In the genomic region with DNA sequence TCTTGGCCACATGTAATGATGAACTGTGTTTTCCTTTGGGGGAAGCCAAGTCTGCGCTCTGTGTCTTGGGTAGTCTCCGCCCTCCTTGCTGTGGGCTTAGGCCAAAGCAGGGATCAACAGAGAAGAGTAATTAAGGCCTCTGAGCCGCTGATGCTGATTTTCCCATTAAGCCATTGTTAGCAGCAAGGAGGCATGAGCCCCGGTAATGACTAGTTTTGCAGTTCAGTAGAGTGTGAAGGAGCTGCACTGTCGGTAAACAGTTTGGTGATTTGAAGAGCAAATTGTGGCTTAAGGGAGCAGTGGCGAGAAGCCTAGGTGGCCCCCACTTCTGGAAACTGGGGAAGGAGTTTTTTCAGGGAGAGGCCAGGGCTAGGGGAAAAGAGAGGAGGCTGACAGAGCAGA, we compare ENCODE assay signal across 11 mouse cellular contexts.
DNase-seq lines count a peak whose midpoint lies in the region; ATAC-seq lines count a peak whose summit lies in the region.
"Had no signal": no experiment of that assay in that cellular context is flagged by ENCODE, and none has a peak within 500 bp of the region (broad histone marks: within the 10 kb centered on the region; RNA-seq: fewer than 3 reads in every experiment).

No protein-coding gene starts in this region.

- H3K4me2 ChIP-seq in midbrain, embryonic 16.5 days (ENCODE audit: low read length), result no peak overlapping the region
- no peak overlapping the region for H3K4me2 ChIP-seq in forebrain, embryonic 15.5 days (replicated peaks)
- no peak overlapping the region for H3K4me2 ChIP-seq in kidney, embryonic 16.5 days (replicated peaks; ENCODE audit: low read depth, low read length)
- H3K4me2 ChIP-seq: heart, embryonic 13.5 days had no signal

- peak overlapping the region; percentile 50; the same call in 1 of the 2 replicates for H3K27ac ChIP-seq in midbrain, embryonic 10.5 days (replicated peaks)
- no peak overlapping the region for H3K27ac ChIP-seq in midbrain, embryonic 16.5 days (ENCODE audit: low read length)
- no peak overlapping the region for H3K27ac ChIP-seq in forebrain, embryonic 15.5 days (replicated peaks)
- peak overlapping the region; percentile 31 for H3K27ac ChIP-seq in kidney, embryonic 16.5 days (ENCODE audit: low read length)
- H3K27ac ChIP-seq: heart, embryonic 13.5 days had no signal

- ATAC-seq in midbrain, embryonic 16.5 days, result no peak
- peak; percentile 82 for ATAC-seq in forebrain, embryonic 15.5 days (replicated peaks)
- peak; percentile 66 for ATAC-seq in kidney, embryonic 16.5 days (ENCODE audit: low FRiP score, low TSS enrichment)

- H3K9me3 ChIP-seq in midbrain, embryonic 10.5 days (replicated peaks), result no peaks in the 10 kb centered on the region
- no peaks in the 10 kb centered on the region for H3K9me3 ChIP-seq in midbrain, embryonic 16.5 days (replicated peaks; ENCODE audit: control insufficient read depth, low read length, poor library complexity, severe bottlenecking)
- H3K9me3 ChIP-seq in forebrain, embryonic 15.5 days, result no peaks in the 10 kb centered on the region
- H3K9me3 ChIP-seq in kidney, embryonic 16.5 days (ENCODE audit: low read length), result no peaks in the 10 kb centered on the region
- H3K9me3 ChIP-seq: heart, embryonic 13.5 days had no signal

- H3K4me1 ChIP-seq in midbrain, embryonic 10.5 days, result peaks cover 50% of the 10 kb centered on the region
- no peaks in the 10 kb centered on the region for H3K4me1 ChIP-seq in midbrain, embryonic 16.5 days (ENCODE audit: control insufficient read depth, insufficient read depth, low read length)
- H3K4me1 ChIP-seq in forebrain, embryonic 15.5 days, result peaks cover 15% of the 10 kb centered on the region
- H3K4me1 ChIP-seq in kidney, embryonic 16.5 days (ENCODE audit: insufficient read depth, low read length), result 0 out of 2 replicates have a peak, but pooled peaks cover 6% of the 10 kb centered on the region

- DNase-seq in midbrain, embryonic 10.5 days (ENCODE audit: low spot score), result no peak
- DNase-seq in retina, postnatal 7 days (ENCODE audit: low read depth, low spot score), result peak; percentile 30
- DNase-seq in adipocyte (ENCODE audit: low spot score), result no peak
- no peak for DNase-seq in urinary bladder, postnatal 10 days (ENCODE audit: low spot score)
- DNase-seq in urinary bladder, postnatal 4 days (ENCODE audit: low spot score in 2 of 2), result no peak
- DNase-seq: cerebellum, postnatal 36 days; liver had no signal

- H3K4me3 ChIP-seq in midbrain, embryonic 10.5 days, result no peak overlapping the region
- no peak overlapping the region for H3K4me3 ChIP-seq in midbrain, embryonic 16.5 days (ENCODE audit: low read depth, low read length)
- no peak overlapping the region for H3K4me3 ChIP-seq in forebrain, embryonic 15.5 days
- H3K4me3 ChIP-seq in kidney, embryonic 16.5 days (ENCODE audit: low read length), result no peak overlapping the region
- H3K4me3 ChIP-seq: heart, embryonic 13.5 days had no signal

- WGBS in midbrain, embryonic 10.5 days, result 17% methylated on average over 6 of the region's 6 CpGs
- WGBS in midbrain, embryonic 16.5 days, result 24% methylated on average over 6 of the region's 6 CpGs
- WGBS in forebrain, embryonic 15.5 days, result 8% methylated on average over 6 of the region's 6 CpGs
- 39% methylated on average over 6 of the region's 6 CpGs for WGBS in kidney, embryonic 16.5 days

- no peaks in the 10 kb centered on the region for H3K36me3 ChIP-seq in midbrain, embryonic 10.5 days
- H3K36me3 ChIP-seq in midbrain, embryonic 16.5 days (ENCODE audit: control insufficient read depth, insufficient read depth, low read length), result no peaks in the 10 kb centered on the region
- no peaks in the 10 kb centered on the region for H3K36me3 ChIP-seq in forebrain, embryonic 15.5 days
- no peaks in the 10 kb centered on the region for H3K36me3 ChIP-seq in kidney, embryonic 16.5 days (ENCODE audit: insufficient read depth, low read length)
- H3K36me3 ChIP-seq: heart, embryonic 13.5 days had no signal

- H3K9ac ChIP-seq in midbrain, embryonic 16.5 days (ENCODE audit: low read depth, low read length), result no peak overlapping the region
- H3K9ac ChIP-seq in forebrain, embryonic 15.5 days (replicated peaks), result no peak overlapping the region
- no peak overlapping the region for H3K9ac ChIP-seq in kidney, embryonic 16.5 days (replicated peaks; ENCODE audit: low read length)
- H3K9ac ChIP-seq: heart, embryonic 13.5 days had no signal

- no peaks in the 10 kb centered on the region; the same call in 1 of the 2 replicates for H3K27me3 ChIP-seq in midbrain, embryonic 10.5 days (ENCODE audit: low read depth, poor library complexity, severe bottlenecking)
- H3K27me3 ChIP-seq in midbrain, embryonic 16.5 days (ENCODE audit: control insufficient read depth, insufficient read depth, low read depth, low read length), result no peaks in the 10 kb centered on the region
- H3K27me3 ChIP-seq in forebrain, embryonic 15.5 days, result 0 out of 2 replicates have a peak, but pooled peaks cover 3% of the 10 kb centered on the region
- H3K27me3 ChIP-seq in kidney, embryonic 16.5 days (ENCODE audit: insufficient read depth, low read length), result no peaks in the 10 kb centered on the region

Comparison
In these comparisons a context has a peak if more than half of its experiments do, and no peak if none do; other contexts are left out.
1. H3K27ac ChIP-seq: peak in midbrain, embryonic 10.5 days (single experiment) and kidney, embryonic 16.5 days (single experiment); none in midbrain, embryonic 16.5 days (single experiment) and forebrain, embryonic 15.5 days (single experiment).